In the genomic region with DNA sequence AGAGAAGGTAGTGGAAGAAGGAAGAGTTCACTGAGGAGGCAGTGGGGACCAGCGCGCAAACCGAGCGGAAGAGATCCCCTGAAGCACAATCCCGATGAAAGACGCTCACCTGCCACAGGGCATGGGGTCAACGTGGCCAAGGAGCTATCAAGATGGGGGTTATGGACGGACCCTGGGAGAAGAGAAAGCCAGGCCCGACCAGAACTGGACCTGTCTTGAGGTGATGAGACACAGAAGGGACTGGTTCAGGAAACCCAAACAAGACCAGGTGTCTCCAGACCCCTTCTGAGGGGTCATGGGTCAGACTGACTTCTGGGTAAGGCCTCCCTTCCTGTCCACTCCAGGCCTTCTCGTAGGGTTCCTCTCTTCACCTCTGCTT, we compare ENCODE assay signal across 8 mouse cellular contexts. TPM values are rescaled to one million over a fixed set of nuclear protein-coding genes. Genes with fewer than 3 reads are reported as not detected.
DNase-seq lines count a peak whose midpoint lies in the region; ATAC-seq and TF ChIP-seq lines count a peak whose summit lies in the region.

No protein-coding gene starts in this region.

- H3K4me1 ChIP-seq in kidney, embryonic 14.5 days (ENCODE audit: control insufficient read depth, insufficient read depth, low read length), result 0 out of 2 replicates have a peak, but pooled peaks cover 8% of the 10 kb centered on the region
- peaks cover 9% of the 10 kb centered on the region for H3K4me1 ChIP-seq in bone marrow macrophage, adult 2 months (ENCODE audit: control insufficient read depth, insufficient read depth, low read length)
- peaks cover 17% of the 10 kb centered on the region; the same call in 1 of the 2 replicates for H3K4me1 ChIP-seq in hindbrain, embryonic 14.5 days (replicated peaks; ENCODE audit: control insufficient read depth, insufficient read depth, low read length)
- 0 out of 2 replicates have a peak, but pooled peaks cover 10% of the 10 kb centered on the region for H3K4me1 ChIP-seq in midbrain, embryonic 14.5 days (ENCODE audit: control insufficient read depth, insufficient read depth, low read length)

- ATAC-seq in kidney, embryonic 14.5 days (ENCODE audit: low FRiP score, low TSS enrichment), result peak; percentile 55; the same call in 1 of the 2 replicates
- ATAC-seq in hindbrain, embryonic 14.5 days (ENCODE audit: low FRiP score), result no peak; the same call in 1 of the 2 replicates
- ATAC-seq in midbrain, embryonic 14.5 days (ENCODE audit: low FRiP score, low TSS enrichment), result no peak

- peak overlapping the region; percentile 94 for H3K4me3 ChIP-seq in kidney, embryonic 14.5 days (ENCODE audit: low read length)
- peak overlapping the region; percentile 78 for H3K4me3 ChIP-seq in bone marrow macrophage, adult 2 months (ENCODE audit: insufficient read depth, low read length)
- peak overlapping the region; percentile 100 for H3K4me3 ChIP-seq in hindbrain, embryonic 14.5 days (replicated peaks; ENCODE audit: low read length)
- peak overlapping the region; percentile 99 for H3K4me3 ChIP-seq in midbrain, embryonic 14.5 days (replicated peaks; ENCODE audit: low read depth, low read length)

- H3K9me3 ChIP-seq in kidney, embryonic 14.5 days (ENCODE audit: control insufficient read depth, low read length), result no peaks in the 10 kb centered on the region
- no peaks in the 10 kb centered on the region for H3K9me3 ChIP-seq in hindbrain, embryonic 14.5 days (ENCODE audit: control insufficient read depth, low read length)
- no peaks in the 10 kb centered on the region for H3K9me3 ChIP-seq in midbrain, embryonic 14.5 days (ENCODE audit: control insufficient read depth, low read length)

- DNase-seq in kidney, adult 8-10 months, result no peak
- no peak for DNase-seq in hindbrain, embryonic 14.5 days (ENCODE audit: low spot score)
- no peak for DNase-seq in midbrain, embryonic 14.5 days
- no peak for DNase-seq in adrenal gland, postnatal 4 days (ENCODE audit: low spot score in 2 of 2)
- DNase-seq in ovary, postnatal 10 days (ENCODE audit: low spot score), result no peak
- DNase-seq in thymus, postnatal 14 days, result no peak

- no peak for TF ChIP-seq POLR2A in bone marrow macrophage, adult 2 months (IDR thresholded peaks at IDR 0.05; ENCODE audit: borderline replicate concordance, low read depth, low read length)

- TF ChIP-seq CTCF in bone marrow macrophage, adult 2 months (IDR thresholded peaks at IDR 0.05; ENCODE audit: low read depth, low read length), result no peak

- H3K9ac ChIP-seq in kidney, embryonic 14.5 days (ENCODE audit: low read depth, low read length), result peak overlapping the region; percentile 86
- peak overlapping the region; percentile 96 for H3K9ac ChIP-seq in hindbrain, embryonic 14.5 days
- H3K9ac ChIP-seq in midbrain, embryonic 14.5 days (replicated peaks; ENCODE audit: low read length), result peak overlapping the region; percentile 91

- H3K4me2 ChIP-seq in kidney, embryonic 14.5 days (replicated peaks; ENCODE audit: low read depth, low read length), result peak overlapping the region; percentile 91
- H3K4me2 ChIP-seq in hindbrain, embryonic 14.5 days (replicated peaks), result peak overlapping the region; percentile 91
- peak overlapping the region; percentile 86 for H3K4me2 ChIP-seq in midbrain, embryonic 14.5 days (ENCODE audit: low read length)

- peak overlapping the region; percentile 67 for H3K27ac ChIP-seq in kidney, embryonic 14.5 days (ENCODE audit: low read depth, low read length)
- H3K27ac ChIP-seq in bone marrow macrophage, adult 2 months (ENCODE audit: insufficient read depth, low read depth, low read length), result peak overlapping the region; percentile 9; the same call in 1 of the 2 replicates
- H3K27ac ChIP-seq in hindbrain, embryonic 14.5 days, result peak overlapping the region; percentile 75
- peak overlapping the region; percentile 86 for H3K27ac ChIP-seq in midbrain, embryonic 14.5 days (replicated peaks; ENCODE audit: low read depth, low read length)

- no peaks in the 10 kb centered on the region for H3K27me3 ChIP-seq in kidney, embryonic 14.5 days (ENCODE audit: control insufficient read depth, insufficient read depth, low read length)
- H3K27me3 ChIP-seq in hindbrain, embryonic 14.5 days (ENCODE audit: control insufficient read depth, insufficient read depth, low read length), result no peaks in the 10 kb centered on the region
- H3K27me3 ChIP-seq in midbrain, embryonic 14.5 days (ENCODE audit: control insufficient read depth, insufficient read depth, low read length), result no peaks in the 10 kb centered on the region

- peaks cover 40% of the 10 kb centered on the region for H3K36me3 ChIP-seq in kidney, embryonic 14.5 days (ENCODE audit: control insufficient read depth, insufficient read depth, low read length)
- peaks cover 44% of the 10 kb centered on the region for H3K36me3 ChIP-seq in hindbrain, embryonic 14.5 days (replicated peaks; ENCODE audit: control insufficient read depth, insufficient read depth)
- H3K36me3 ChIP-seq in midbrain, embryonic 14.5 days (ENCODE audit: control insufficient read depth, insufficient read depth, low read length), result peaks cover 30% of the 10 kb centered on the region

- WGBS in kidney, embryonic 14.5 days, result 6% methylated on average over 10 of the region's 10 CpGs
- WGBS in hindbrain, embryonic 14.5 days, result 9% methylated on average over 10 of the region's 10 CpGs
- WGBS in midbrain, embryonic 14.5 days, result 8% methylated on average over 10 of the region's 10 CpGs

RNA-seq across cellular contexts. Expression of gene Mia3, which starts 23.5 kb away (rescaled TPM):
- 50.8 and 104 TPM in 2 replicates for polyA plus RNA-seq in kidney, embryonic 14.5 days (2014; fragmentation: Nextera tagmentation; extraction: Ambion mirVana)
- 127 and 149 TPM in 2 replicates for polyA plus RNA-seq in bone marrow macrophage, adult 2 months (2012; ENCODE audit: insufficient read depth, insufficient read length, missing spikeins)
- polyA plus RNA-seq in hindbrain, embryonic 14.5 days (2014; fragmentation: Nextera tagmentation; extraction: Ambion mirVana), result 114 and 134 TPM in 2 replicates
- 101 and 117 TPM in 2 replicates for polyA plus RNA-seq in midbrain, embryonic 14.5 days (2014; fragmentation: Nextera tagmentation; extraction: Ambion mirVana)
- total RNA-seq in adrenal gland, postnatal 4 days (2021), result 100 to 1,000 TPM; 168 to 179 TPM

RNA-seq across cellular contexts. Expression of gene Taf1a, which starts 43.0 kb away (rescaled TPM):
- polyA plus RNA-seq in kidney, embryonic 14.5 days (2014; fragmentation: Nextera tagmentation; extraction: Ambion mirVana), result 21.0 and 22.4 TPM in 2 replicates
- 8.1 TPM in 2 replicates for polyA plus RNA-seq in bone marrow macrophage, adult 2 months (2012; ENCODE audit: insufficient read depth, insufficient read length, missing spikeins)
- 11.8 and 13.3 TPM in 2 replicates for polyA plus RNA-seq in hindbrain, embryonic 14.5 days (2014; fragmentation: Nextera tagmentation; extraction: Ambion mirVana)
- 14.6 and 16.5 TPM in 2 replicates for polyA plus RNA-seq in midbrain, embryonic 14.5 days (2014; fragmentation: Nextera tagmentation; extraction: Ambion mirVana)
- total RNA-seq in adrenal gland, postnatal 4 days (2021), result 10 to 100 TPM; 15.9 to 16.6 TPM

RNA-seq across cellular contexts. Expression of gene Brox, which starts 48.7 kb away (rescaled TPM):
- polyA plus RNA-seq in kidney, embryonic 14.5 days (2014; fragmentation: Nextera tagmentation; extraction: Ambion mirVana), result 26.1 and 51.4 TPM in 2 replicates
- polyA plus RNA-seq in bone marrow macrophage, adult 2 months (2012; ENCODE audit: insufficient read depth, insufficient read length, missing spikeins), result 77.3 and 80.5 TPM in 2 replicates
- polyA plus RNA-seq in hindbrain, embryonic 14.5 days (2014; fragmentation: Nextera tagmentation; extraction: Ambion mirVana), result 115 and 125 TPM in 2 replicates
- polyA plus RNA-seq in midbrain, embryonic 14.5 days (2014; fragmentation: Nextera tagmentation; extraction: Ambion mirVana), result 90.0 and 125 TPM in 2 replicates
- 10 to 100 TPM; 57.6 to 66.0 TPM for total RNA-seq in adrenal gland, postnatal 4 days (2021)

RNA-seq across cellular contexts. Expression of gene Aida, which starts 49.4 kb away (rescaled TPM):
- polyA plus RNA-seq in kidney, embryonic 14.5 days (2014; fragmentation: Nextera tagmentation; extraction: Ambion mirVana), result 24.9 and 63.1 TPM in 2 replicates
- polyA plus RNA-seq in bone marrow macrophage, adult 2 months (2012; ENCODE audit: insufficient read depth, insufficient read length, missing spikeins), result 52.2 and 68.8 TPM in 2 replicates
- 36.2 and 38.7 TPM in 2 replicates for polyA plus RNA-seq in hindbrain, embryonic 14.5 days (2014; fragmentation: Nextera tagmentation; extraction: Ambion mirVana)
- 35.1 and 52.4 TPM in 2 replicates for polyA plus RNA-seq in midbrain, embryonic 14.5 days (2014; fragmentation: Nextera tagmentation; extraction: Ambion mirVana)
- total RNA-seq in adrenal gland, postnatal 4 days (2021), result 10 to 100 TPM; 56.9 to 57.2 TPM

Comparison
In these comparisons a context has a peak if more than half of its experiments do, and no peak if none do; other contexts are left out.
1. H3K27ac ChIP-seq: peak in every context shown above with its lines; median percentile 86 in midbrain, embryonic 14.5 days; 75 in hindbrain, embryonic 14.5 days; 67 in kidney, embryonic 14.5 days; 9 in bone marrow macrophage, adult 2 months.